Mouse (Mus musculus): ENCODE results near the gene Glcci1.

GRCm38 (mm10) chr6:8631362-8631761 is 122.0 kb downstream of the Glcci1 start:
- TF ChIP-seq JUND (conservative IDR thresholded peaks at IDR 0.05; ENCODE audit: low read depth, low read length) (no peak), HCFC1 (IDR thresholded peaks at IDR 0.05; ENCODE audit: low read depth, low read length) (no peak), IRF4 (IDR thresholded peaks at IDR 0.05; ENCODE audit: low read depth, low read length) (no peak)
